ENCODE assay signal across 8 mouse cellular contexts in the genomic region with DNA sequence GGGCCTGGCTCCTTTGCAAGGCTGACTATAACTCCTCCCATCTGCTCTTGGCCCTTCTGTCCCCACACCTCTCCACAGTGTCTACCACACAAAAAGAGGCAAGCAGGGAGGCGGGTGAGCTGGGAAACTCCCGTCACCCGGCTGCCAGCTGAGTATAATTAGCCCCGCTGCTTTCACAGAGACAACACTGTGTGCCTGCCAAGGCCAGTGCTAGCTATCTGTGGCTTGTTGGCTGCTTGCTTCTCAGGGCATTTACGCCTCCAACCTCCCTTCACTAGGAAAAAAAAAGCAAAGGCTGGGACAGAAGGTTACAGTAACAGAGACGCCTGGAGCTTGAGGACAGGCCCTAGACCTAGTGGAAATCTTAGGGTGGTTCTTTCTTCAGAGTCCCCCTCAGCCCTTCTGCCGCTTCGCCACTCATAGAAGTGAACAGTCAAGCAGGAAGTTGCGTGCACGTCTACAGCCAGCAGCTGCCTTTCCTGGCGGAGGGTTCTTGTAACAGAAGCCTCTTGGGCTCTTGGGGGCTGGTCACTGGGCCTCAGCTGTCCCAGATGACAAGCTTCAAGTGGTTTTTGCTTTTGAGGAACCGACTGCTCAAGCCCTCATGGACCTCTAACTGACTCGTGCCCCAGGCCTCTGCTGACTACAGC. TPM values are rescaled to one million over a fixed set of nuclear protein-coding genes. Genes with fewer than 3 reads are reported as not detected.
DNase-seq lines count a peak whose midpoint lies in the region; ATAC-seq and TF ChIP-seq lines count a peak whose summit lies in the region.

No protein-coding gene starts in this region.

- no peaks in the 10 kb centered on the region for H3K36me3 ChIP-seq in forebrain, embryonic 13.5 days (ENCODE audit: poor library complexity, severe bottlenecking)
- H3K36me3 ChIP-seq in heart, postnatal 0 days (replicated peaks; ENCODE audit: control insufficient read depth, insufficient read depth, low read length), result no peaks in the 10 kb centered on the region
- no peaks in the 10 kb centered on the region for H3K36me3 ChIP-seq in liver, embryonic 14.5 days (replicated peaks; ENCODE audit: control insufficient read depth, insufficient read depth, low read depth)
- no peaks in the 10 kb centered on the region for H3K36me3 ChIP-seq in stomach, embryonic 15.5 days

- no peak for TF ChIP-seq CTCF in heart, postnatal 0 days (IDR thresholded peaks at IDR 0.05; ENCODE audit: low read depth)
- no peak for TF ChIP-seq CTCF in liver, embryonic 14.5 days (IDR thresholded peaks at IDR 0.05; ENCODE audit: low read depth)

- H3K4me3 ChIP-seq in brown adipose tissue, adult 24 weeks (ENCODE audit: insufficient read depth, low read depth, low read length), result no peak overlapping the region
- no peak overlapping the region for H3K4me3 ChIP-seq in forebrain, embryonic 13.5 days
- H3K4me3 ChIP-seq in heart, postnatal 0 days (ENCODE audit: low read depth, low read length), result no peak overlapping the region
- no peak overlapping the region for H3K4me3 ChIP-seq in liver, embryonic 14.5 days (ENCODE audit: insufficient read depth in 1 of 2, low read depth in 2 of 2, low read length in 2 of 2)
- H3K4me3 ChIP-seq in stomach, embryonic 15.5 days (replicated peaks), result no peak overlapping the region

- H3K9me3 ChIP-seq in forebrain, embryonic 13.5 days (replicated peaks), result no peaks in the 10 kb centered on the region
- H3K9me3 ChIP-seq in heart, postnatal 0 days (replicated peaks; ENCODE audit: control insufficient read depth, low read length), result no peaks in the 10 kb centered on the region
- no peaks in the 10 kb centered on the region for H3K9me3 ChIP-seq in liver, embryonic 14.5 days (ENCODE audit: control insufficient read depth, low read length)
- no peaks in the 10 kb centered on the region for H3K9me3 ChIP-seq in stomach, embryonic 15.5 days

- peak overlapping the region; percentile 19 for H3K4me2 ChIP-seq in forebrain, embryonic 13.5 days
- H3K4me2 ChIP-seq in heart, postnatal 0 days (ENCODE audit: low read depth, low read length), result peak overlapping the region; percentile 30; the same call in 1 of the 2 replicates
- no peak overlapping the region for H3K4me2 ChIP-seq in liver, embryonic 14.5 days (ENCODE audit: low read depth)
- no peak overlapping the region for H3K4me2 ChIP-seq in stomach, embryonic 15.5 days

- ATAC-seq in forebrain, embryonic 13.5 days, result peak; percentile 95
- peak; percentile 90 for ATAC-seq in heart, postnatal 0 days (ENCODE audit: insufficient read depth, low read depth)
- peak; percentile 33; the same call in 1 of the 2 replicates for ATAC-seq in liver, embryonic 14.5 days (ENCODE audit: insufficient read depth)
- peak; percentile 27; the same call in 1 of the 2 replicates for ATAC-seq in stomach, embryonic 15.5 days (ENCODE audit: insufficient read depth, low FRiP score, low read depth)

- H3K27me3 ChIP-seq in forebrain, embryonic 13.5 days, result no peaks in the 10 kb centered on the region
- no peaks in the 10 kb centered on the region for H3K27me3 ChIP-seq in heart, postnatal 0 days (ENCODE audit: control insufficient read depth, insufficient read depth, low read length)
- H3K27me3 ChIP-seq in liver, embryonic 14.5 days (ENCODE audit: control insufficient read depth, insufficient read depth, low read length), result no peaks in the 10 kb centered on the region
- H3K27me3 ChIP-seq in stomach, embryonic 15.5 days (replicated peaks), result no peaks in the 10 kb centered on the region

- peaks cover 38% of the 10 kb centered on the region for H3K4me1 ChIP-seq in brown adipose tissue, adult 24 weeks (ENCODE audit: control insufficient read depth, insufficient read depth, insufficient read length, low read length)
- H3K4me1 ChIP-seq in forebrain, embryonic 13.5 days, result peaks cover 24% of the 10 kb centered on the region
- H3K4me1 ChIP-seq in heart, postnatal 0 days (ENCODE audit: control insufficient read depth, insufficient read depth), result peaks cover 58% of the 10 kb centered on the region
- peaks cover 0 to 12% of the 10 kb centered on the region in 2 experiments; a peak in 2 of 4 replicates for H3K4me1 ChIP-seq in liver, embryonic 14.5 days (replicated peaks; ENCODE audit: control insufficient read depth in 2 of 2, insufficient read depth in 2 of 2, low read length in 1 of 2)
- H3K4me1 ChIP-seq in stomach, embryonic 15.5 days, result peaks cover 32% of the 10 kb centered on the region

- peak overlapping the region; percentile 44 for H3K9ac ChIP-seq in forebrain, embryonic 13.5 days
- peak overlapping the region; percentile 67 for H3K9ac ChIP-seq in heart, postnatal 0 days (replicated peaks; ENCODE audit: low read depth, low read length)
- no peak overlapping the region for H3K9ac ChIP-seq in liver, embryonic 14.5 days (replicated peaks)
- H3K9ac ChIP-seq in stomach, embryonic 15.5 days, result no peak overlapping the region

- peak overlapping the region; percentile 73 for H3K27ac ChIP-seq in brown adipose tissue, adult 24 weeks (replicated peaks; ENCODE audit: low read depth, low read length)
- peak overlapping the region; percentile 92 for H3K27ac ChIP-seq in forebrain, embryonic 13.5 days
- H3K27ac ChIP-seq in heart, postnatal 0 days (ENCODE audit: low read depth), result peak overlapping the region; percentile 98
- H3K27ac ChIP-seq in liver, embryonic 14.5 days, result peak overlapping the region; percentile 13; the same call in 1 of the 2 replicates
- peak overlapping the region; percentile 89 for H3K27ac ChIP-seq in stomach, embryonic 15.5 days

- peak; percentile 89 for DNase-seq in A20 (ENCODE audit: low read depth, low spot score)
- peak; percentile 93 for DNase-seq in heart, postnatal 0 days (ENCODE audit: low spot score)
- DNase-seq in kidney, postnatal 36 days, result peak; percentile 68 to 77
- DNase-seq in liver, embryonic 14.5 days (ENCODE audit: low read depth in 3 of 3, low spot score in 3 of 3), result peak in 1 of 3 experiments; percentile 30
- DNase-seq in neural tube, embryonic 10.5 days (ENCODE audit: extremely low spot score, low spot score), result peak; percentile 45

- WGBS in forebrain, embryonic 13.5 days, result 19% methylated on average over 13 of the region's 13 CpGs
- 3% methylated on average over 13 of the region's 13 CpGs for WGBS in heart, postnatal 0 days
- 21% methylated on average over 13 of the region's 13 CpGs for WGBS in liver, embryonic 14.5 days (ENCODE audit: insufficient replicate concordance)
- WGBS in stomach, embryonic 15.5 days, result 30% methylated on average over 13 of the region's 13 CpGs

- TF ChIP-seq EP300 in heart, postnatal 0 days (IDR thresholded peaks at IDR 0.05; ENCODE audit: low read depth), result no peak
- TF ChIP-seq EP300 in liver, embryonic 14.5 days (IDR thresholded peaks at IDR 0.05; ENCODE audit: low read depth), result no peak

RNA-seq across cellular contexts. Expression of gene Nfkbia, which starts 45.6 kb away (rescaled TPM):
- 29.4 and 35.2 TPM in 2 replicates for polyA plus RNA-seq in brown adipose tissue, adult 24 weeks (2012; ENCODE audit: insufficient read depth, insufficient read length, missing spikeins)
- polyA plus RNA-seq in forebrain, embryonic 13.5 days (2015; fragmentation: Nextera tagmentation; extraction: Ambion mirVana), result 46.4 and 47.0 TPM in 2 replicates
- 65.1 and 108 TPM in 2 replicates for total RNA-seq in heart, postnatal 0 days (2014; rRNA removed; ENCODE audit: low replicate concordance)
- polyA plus RNA-seq in heart, postnatal 0 days (2015; fragmentation: Nextera tagmentation; extraction: Ambion mirVana), result 67.1 and 72.4 TPM in 2 replicates
- polyA plus RNA-seq in liver, embryonic 14.5 days (2012; rRNA removed), result 8.1 and 8.8 TPM in 2 replicates
- polyA plus RNA-seq in liver, embryonic 14.5 days (2014; fragmentation: Nextera tagmentation; extraction: Ambion mirVana), result 11.8 and 12.4 TPM in 2 replicates
- 78.4 and 81.8 TPM in 2 replicates for polyA plus RNA-seq in stomach, embryonic 15.5 days (2015; fragmentation: Nextera tagmentation; extraction: Ambion mirVana)

Comparison
In these comparisons a context has a peak if more than half of its experiments do, and no peak if none do; other contexts are left out.
1. H3K27ac ChIP-seq: peak in every context shown above with its lines; median percentile 98 in heart, postnatal 0 days; 92 in forebrain, embryonic 13.5 days; 89 in stomach, embryonic 15.5 days; 73 in brown adipose tissue, adult 24 weeks; 13 in liver, embryonic 14.5 days.
2. ATAC-seq: peak in every context shown above with its lines; median percentile 95 in forebrain, embryonic 13.5 days; 90 in heart, postnatal 0 days; 33 in liver, embryonic 14.5 days; 27 in stomach, embryonic 15.5 days.
3. H3K4me2 ChIP-seq: peak in forebrain, embryonic 13.5 days (single experiment) and heart, postnatal 0 days (single experiment); none in liver, embryonic 14.5 days (single experiment) and stomach, embryonic 15.5 days (single experiment).
4. H3K9ac ChIP-seq: peak in forebrain, embryonic 13.5 days (single experiment) and heart, postnatal 0 days (single experiment); none in liver, embryonic 14.5 days (single experiment) and stomach, embryonic 15.5 days (single experiment).